ENCODE assay signal across 10 mouse cellular contexts in the genomic region with DNA sequence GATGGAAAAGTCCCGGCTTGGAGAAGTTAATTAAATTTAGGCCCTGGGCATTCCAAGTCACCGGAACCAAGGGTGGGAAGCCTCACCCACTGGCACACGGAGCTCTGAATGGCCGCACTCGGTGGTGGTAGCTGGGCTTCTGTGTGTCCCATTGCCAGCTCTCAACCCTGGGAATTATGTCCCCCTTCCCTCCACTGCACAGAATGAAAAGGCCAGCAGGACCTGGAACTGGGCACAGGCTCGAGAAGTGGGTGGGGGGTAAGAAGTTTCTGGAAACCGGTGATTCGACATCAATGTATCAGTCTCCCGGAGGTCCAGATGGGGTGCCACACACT.
DNase-seq lines count a peak whose midpoint lies in the region; ATAC-seq and TF ChIP-seq lines count a peak whose summit lies in the region.
"Had no signal": no experiment of that assay in that cellular context is flagged by ENCODE, and none has a peak within 500 bp of the region (broad histone marks: within the 10 kb centered on the region; RNA-seq: fewer than 3 reads in every experiment).

No protein-coding gene starts in this region.

- no peaks in the 10 kb centered on the region for H3K9me3 ChIP-seq in intestine, embryonic 14.5 days (ENCODE audit: control insufficient read depth, low read length)
- no peaks in the 10 kb centered on the region for H3K9me3 ChIP-seq in intestine, postnatal 0 days (ENCODE audit: control insufficient read depth)
- no peaks in the 10 kb centered on the region for H3K9me3 ChIP-seq in embryonic facial prominence, embryonic 12.5 days
- H3K9me3 ChIP-seq in forebrain, postnatal 0 days (ENCODE audit: low read length): no peaks in the 10 kb centered on the region
- H3K9me3 ChIP-seq in limb, embryonic 15.5 days: no peaks in the 10 kb centered on the region

- H3K27ac ChIP-seq in intestine, embryonic 14.5 days (ENCODE audit: low read depth): no peak overlapping the region
- no peak overlapping the region for H3K27ac ChIP-seq in intestine, postnatal 0 days (ENCODE audit: low read depth, low read length)
- peak overlapping the region; percentile 69; the same call in 1 of the 2 replicates for H3K27ac ChIP-seq in embryonic facial prominence, embryonic 12.5 days
- H3K27ac ChIP-seq in forebrain, postnatal 0 days (ENCODE audit: low read depth, low read length): no peak overlapping the region
- no peak overlapping the region for H3K27ac ChIP-seq in limb, embryonic 15.5 days
- H3K27ac ChIP-seq: left cerebral cortex, adult 2 months; macrophage had no signal

- no peak for TF ChIP-seq CTCF in intestine, postnatal 0 days (IDR thresholded peaks at IDR 0.05; ENCODE audit: low read depth)
- TF ChIP-seq CTCF in forebrain, postnatal 0 days (IDR thresholded peaks at IDR 0.05; ENCODE audit: low read depth): no peak

- H3K4me1 ChIP-seq in intestine, embryonic 14.5 days (replicated peaks; ENCODE audit: control insufficient read depth, insufficient read depth, low read length): peaks cover 5% of the 10 kb centered on the region
- no peaks in the 10 kb centered on the region for H3K4me1 ChIP-seq in intestine, postnatal 0 days (replicated peaks; ENCODE audit: control insufficient read depth, insufficient read depth, low read length)
- peaks cover 36% of the 10 kb centered on the region for H3K4me1 ChIP-seq in embryonic facial prominence, embryonic 12.5 days
- H3K4me1 ChIP-seq in forebrain, postnatal 0 days (ENCODE audit: insufficient read depth): peaks cover 4% of the 10 kb centered on the region; the same call in 1 of the 2 replicates
- peaks cover 49% of the 10 kb centered on the region for H3K4me1 ChIP-seq in limb, embryonic 15.5 days

- peak overlapping the region; percentile 43; the same call in 1 of the 2 replicates for H3K4me2 ChIP-seq in intestine, embryonic 14.5 days (ENCODE audit: low read length)
- H3K4me2 ChIP-seq in intestine, postnatal 0 days (replicated peaks; ENCODE audit: low read depth): no peak overlapping the region
- H3K4me2 ChIP-seq in embryonic facial prominence, embryonic 12.5 days (replicated peaks): peak overlapping the region; percentile 46
- H3K4me2 ChIP-seq in forebrain, postnatal 0 days (ENCODE audit: low read depth): peak overlapping the region; percentile 30; the same call in 1 of the 2 replicates
- H3K4me2 ChIP-seq in limb, embryonic 15.5 days: peak overlapping the region; percentile 44; the same call in 1 of the 2 replicates

- H3K27me3 ChIP-seq in intestine, embryonic 14.5 days (replicated peaks; ENCODE audit: control insufficient read depth, insufficient read depth, low read length): peaks cover 18% of the 10 kb centered on the region; the same call in 1 of the 2 replicates
- H3K27me3 ChIP-seq in intestine, postnatal 0 days (replicated peaks; ENCODE audit: control insufficient read depth, insufficient read depth, low read length): 0 out of 2 replicates have a peak, but pooled peaks cover 6% of the 10 kb centered on the region
- H3K27me3 ChIP-seq in embryonic facial prominence, embryonic 12.5 days: no peaks in the 10 kb centered on the region
- no peaks in the 10 kb centered on the region for H3K27me3 ChIP-seq in forebrain, postnatal 0 days (ENCODE audit: insufficient read depth, low read length)
- H3K27me3 ChIP-seq in limb, embryonic 15.5 days: no peaks in the 10 kb centered on the region

- no peak for ATAC-seq in intestine, embryonic 14.5 days (replicated peaks; ENCODE audit: low FRiP score, low TSS enrichment, low read depth)
- ATAC-seq in intestine, postnatal 0 days: no peak
- ATAC-seq in embryonic facial prominence, embryonic 12.5 days (ENCODE audit: insufficient number of reproducible peaks, insufficient read depth, low FRiP score, low TSS enrichment): no peak
- peak; percentile 70 for ATAC-seq in forebrain, postnatal 0 days
- no peak for ATAC-seq in limb, embryonic 15.5 days (ENCODE audit: insufficient number of reproducible peaks, low FRiP score, low TSS enrichment, low read depth)
- ATAC-seq in inflammation-experienced regulatory T-cells, adult 6 months: no peak

- no peak for DNase-seq in intestine, embryonic 14.5 days (ENCODE audit: low spot score)
- no peak for DNase-seq in forebrain, postnatal 0 days
- DNase-seq in retina, embryonic 14.5 days (ENCODE audit: low spot score): no peak
- DNase-seq in thymus, postnatal 14 days: no peak

- 60% methylated on average over 9 of the region's 9 CpGs for WGBS in intestine, embryonic 14.5 days
- WGBS in intestine, postnatal 0 days: 70% methylated on average over 9 of the region's 9 CpGs
- 39% methylated on average over 9 of the region's 9 CpGs for WGBS in embryonic facial prominence, embryonic 12.5 days
- 8% methylated on average over 9 of the region's 9 CpGs for WGBS in forebrain, postnatal 0 days
- WGBS in limb, embryonic 15.5 days: 48% methylated on average over 9 of the region's 9 CpGs

- H3K9ac ChIP-seq in intestine, embryonic 14.5 days (ENCODE audit: low read length): no peak overlapping the region
- no peak overlapping the region for H3K9ac ChIP-seq in intestine, postnatal 0 days (ENCODE audit: low read depth, low read length)
- no peak overlapping the region for H3K9ac ChIP-seq in embryonic facial prominence, embryonic 12.5 days
- H3K9ac ChIP-seq in forebrain, postnatal 0 days: no peak overlapping the region
- H3K9ac ChIP-seq in limb, embryonic 15.5 days: no peak overlapping the region

- H3K36me3 ChIP-seq in intestine, embryonic 14.5 days (ENCODE audit: control insufficient read depth, insufficient read depth, low read length): no peaks in the 10 kb centered on the region
- no peaks in the 10 kb centered on the region for H3K36me3 ChIP-seq in intestine, postnatal 0 days (ENCODE audit: control insufficient read depth, insufficient read depth)
- H3K36me3 ChIP-seq in embryonic facial prominence, embryonic 12.5 days: no peaks in the 10 kb centered on the region
- no peaks in the 10 kb centered on the region for H3K36me3 ChIP-seq in forebrain, postnatal 0 days (ENCODE audit: insufficient read depth)
- H3K36me3 ChIP-seq in limb, embryonic 15.5 days: no peaks in the 10 kb centered on the region

- H3K4me3 ChIP-seq in intestine, embryonic 14.5 days (ENCODE audit: low read depth, low read length): no peak overlapping the region
- H3K4me3 ChIP-seq in intestine, postnatal 0 days (ENCODE audit: low read depth, low read length): no peak overlapping the region
- H3K4me3 ChIP-seq in embryonic facial prominence, embryonic 12.5 days: no peak overlapping the region
- H3K4me3 ChIP-seq in forebrain, postnatal 0 days (ENCODE audit: low read depth, low read length): no peak overlapping the region
- H3K4me3 ChIP-seq in limb, embryonic 15.5 days: no peak overlapping the region
- H3K4me3 ChIP-seq: left cerebral cortex, adult 2 months had no signal
